Mouse (Mus musculus): ENCODE data around the gene Ankrd12. TPM values are rescaled to one million over a fixed set of nuclear protein-coding genes. Genes with fewer than 3 reads are reported as not detected.

The Ankrd12 gene
- 10 to 100 TPM; 28.9 to 34.1 TPM for total RNA-seq (2023)

GRCm38 (mm10) chr17:66076934-66077333 is at the start of gene Ankrd12:
TSS of gene Ankrd12 (minus strand) at chr17:66077089.

GRCm38 (mm10) chr17:66123066-66123815 is 46.4 kb upstream of the Ankrd12 start, which contains the start of gene Ddx11:
TSS of gene Ddx11 (plus strand) at chr17:66123520.

GRCm38 (mm10) chr17:66111402-66111959 is 34.6 kb upstream of the Ankrd12 start, which contains the start of gene Washc1:
TSS of gene Washc1 (plus strand) at chr17:66111545.

GRCm38 (mm10) chr17:66101380-66102330 is 24.8 kb upstream of the Ankrd12 start, which contains the start of gene Ndufv2:
TSS of gene Ndufv2 (minus strand) at chr17:66101559.

DNA sequence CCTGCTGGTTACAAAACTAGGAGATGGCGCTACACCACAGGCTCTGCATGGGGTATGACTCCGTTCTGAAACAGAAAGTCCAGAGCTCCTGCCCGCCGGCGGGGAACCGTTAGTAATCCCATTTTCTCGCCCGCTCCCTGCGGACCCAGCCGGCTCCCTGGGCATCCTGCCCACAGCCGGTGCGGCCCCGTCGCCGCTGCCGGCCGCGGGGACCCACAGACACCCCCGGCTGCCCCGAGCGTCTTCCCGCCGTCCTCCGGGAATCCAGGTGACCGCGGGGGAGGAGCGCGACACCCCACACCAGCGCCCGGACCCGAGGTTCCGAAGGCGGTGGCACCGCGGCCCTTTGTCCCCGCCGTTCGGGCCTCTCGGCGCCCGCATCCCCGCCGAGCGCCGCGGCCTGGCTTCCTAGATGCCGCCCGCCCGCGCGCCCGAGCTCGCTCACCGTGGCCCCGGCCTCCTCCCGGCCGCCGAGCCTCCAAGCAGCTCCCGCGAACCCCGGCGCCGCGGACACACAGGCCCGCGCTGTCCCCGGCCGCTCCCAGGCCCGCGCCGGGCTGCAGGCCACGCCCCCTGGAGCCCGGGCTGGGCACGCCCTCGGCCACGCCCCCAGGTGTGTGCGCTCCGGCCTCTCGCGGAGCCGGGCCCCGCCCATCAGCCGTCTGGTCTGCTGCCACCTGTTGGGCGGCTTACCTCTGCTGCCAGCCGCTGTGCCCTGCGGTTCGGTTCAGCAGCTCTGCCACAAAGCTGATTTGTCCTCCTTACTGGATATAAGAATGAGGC is 126.1 kb downstream of the Ankrd12 start, which contains the start of gene Twsg1:
TSS of gene Twsg1 (minus strand) at position 605 of the 783 bp plus-strand sequence.

Other genes with a start within 250 kb of the Ankrd12 start
- 10 to 100 TPM; 75.4 to 76.1 TPM for gene Ralbp1, start 191.3 kb downstream of the Ankrd12 start, total RNA-seq (2023)
- gene Twsg1, start 125.9 kb downstream of the Ankrd12 start, total RNA-seq (2023): 1 to 10 TPM; 4.0 to 4.3 TPM
- 10 to 100 TPM; 72.3 to 85.7 TPM for gene Ndufv2, start 24.5 kb upstream of the Ankrd12 start, total RNA-seq (2023)
- gene Washc1, start 34.5 kb upstream of the Ankrd12 start, total RNA-seq (2023): 10 to 100 TPM; 47.7 to 49.9 TPM
- 1 to 10 TPM; 3.9 to 4.6 TPM for gene Ddx11, start 46.4 kb upstream of the Ankrd12 start, total RNA-seq (2023)